Mouse (Mus musculus) layer of hippocampus, adult 8-10 months (tissue): ENCODE measurements around the gene C3. TPM values are rescaled to one million over a fixed set of nuclear protein-coding genes. Genes with fewer than 3 reads are reported as not detected.

Experiments
- DNase-seq, 2 experiments: peaks; one replicate each; pipeline ENCODE4 v3.0.0; 2022; ENCODE audit warnings: low spot score in 2 of 2
- total RNA-seq, 4 experiments: library from RNA; stranded (reverse); gene quantifications; 2 replicates each; pipeline ENCODE4 v1.2.4; 2022

The C3 gene
- total RNA-seq, 4 experiments from 2014 or later = 2.2 to 19.0 (median 8.9) TPM

DNA sequence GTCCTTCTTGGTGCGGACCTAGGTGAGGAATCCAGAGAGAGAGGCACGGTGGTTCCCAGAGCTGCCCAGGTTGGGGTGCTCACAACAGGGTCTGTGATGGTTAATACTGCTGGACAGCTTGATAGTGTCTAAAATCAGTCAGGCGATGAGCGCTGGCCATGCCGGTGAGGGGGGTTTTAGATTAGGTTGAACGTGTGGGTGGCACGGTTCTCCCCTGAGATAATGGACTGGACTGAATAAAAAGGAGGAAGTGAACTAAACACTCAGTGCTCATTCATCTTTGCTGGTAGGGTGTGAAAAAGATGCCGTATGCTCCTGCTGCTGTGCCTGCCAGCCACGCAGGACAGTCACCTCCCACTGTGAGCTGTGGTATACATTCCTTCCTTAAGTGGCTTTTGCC is 4.6 kb downstream of the C3 start:
- DNase-seq = no peak

DNA sequence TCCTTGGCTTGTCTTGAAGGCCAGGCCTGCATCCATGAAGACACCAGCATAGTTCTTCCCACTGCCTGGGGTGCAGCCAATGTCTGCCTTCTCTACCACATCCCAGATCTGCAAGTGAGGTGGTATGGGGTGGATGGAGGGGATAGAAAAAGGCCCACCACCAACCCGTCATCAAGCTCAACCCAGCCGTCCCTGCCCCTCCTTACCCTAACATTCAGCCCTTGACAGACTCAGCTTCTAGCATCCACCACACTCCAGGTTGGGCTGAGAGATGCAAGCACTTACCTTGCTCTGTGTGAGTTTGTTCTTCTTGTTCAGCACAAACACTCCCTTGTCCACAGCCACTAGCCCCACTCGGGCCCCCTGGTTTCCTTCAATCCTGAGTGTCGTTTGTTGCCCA is 6.0 kb downstream of the C3 start:
- DNase-seq = no peak

DNA sequence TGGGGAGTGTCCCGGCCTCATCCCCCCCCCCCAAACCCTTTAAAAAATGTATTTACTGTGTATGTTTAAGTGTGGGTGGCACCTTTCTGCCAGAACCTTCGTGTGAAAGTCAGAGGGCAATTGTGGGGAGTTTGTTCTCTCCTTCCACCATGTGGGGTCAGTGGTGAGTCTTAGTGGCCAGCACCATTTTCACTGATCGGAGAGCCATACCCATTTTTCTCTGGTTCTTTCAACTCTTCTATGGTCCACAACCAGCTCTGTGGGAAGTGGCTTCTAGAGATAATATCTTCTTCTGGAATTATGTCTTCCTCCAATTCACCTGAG is 8.1 kb downstream of the C3 start:
- DNase-seq = no peak

DNA sequence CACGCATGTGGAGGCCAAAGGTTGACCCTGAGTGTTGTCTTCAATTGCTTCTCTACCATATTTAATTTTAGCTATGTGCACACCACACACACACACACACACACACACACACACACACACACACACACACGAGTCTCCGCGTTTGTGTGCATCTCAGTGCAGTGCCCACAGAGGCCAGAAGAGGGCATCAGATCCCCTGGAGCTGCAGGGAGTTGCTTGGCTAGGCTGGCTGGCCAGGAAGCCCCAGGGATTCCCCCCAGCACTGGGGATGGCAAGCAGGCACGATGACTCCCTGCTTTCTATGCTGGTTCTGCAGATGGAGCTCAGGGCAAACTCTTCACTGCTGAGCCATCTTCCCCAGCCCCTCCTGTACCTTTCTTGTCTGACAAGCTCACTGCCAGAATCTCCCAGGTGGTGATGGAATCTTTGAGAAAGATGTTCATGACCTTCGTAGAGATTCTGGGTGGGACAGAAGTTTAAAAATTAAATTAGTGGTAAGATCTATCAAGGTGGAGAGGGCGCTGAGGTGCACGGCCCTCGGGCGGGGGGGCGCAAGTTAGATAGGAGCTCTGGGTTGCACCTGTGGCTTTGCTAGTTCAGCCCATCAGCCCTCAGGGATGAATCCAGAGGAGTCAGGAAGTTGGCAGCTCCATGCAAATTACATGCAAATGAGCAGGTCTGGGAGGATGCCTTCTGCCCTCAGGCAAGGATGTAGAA is 8.6 kb downstream of the C3 start:
- peak in 1 of 2 experiments; percentile 55 for DNase-seq

DNA sequence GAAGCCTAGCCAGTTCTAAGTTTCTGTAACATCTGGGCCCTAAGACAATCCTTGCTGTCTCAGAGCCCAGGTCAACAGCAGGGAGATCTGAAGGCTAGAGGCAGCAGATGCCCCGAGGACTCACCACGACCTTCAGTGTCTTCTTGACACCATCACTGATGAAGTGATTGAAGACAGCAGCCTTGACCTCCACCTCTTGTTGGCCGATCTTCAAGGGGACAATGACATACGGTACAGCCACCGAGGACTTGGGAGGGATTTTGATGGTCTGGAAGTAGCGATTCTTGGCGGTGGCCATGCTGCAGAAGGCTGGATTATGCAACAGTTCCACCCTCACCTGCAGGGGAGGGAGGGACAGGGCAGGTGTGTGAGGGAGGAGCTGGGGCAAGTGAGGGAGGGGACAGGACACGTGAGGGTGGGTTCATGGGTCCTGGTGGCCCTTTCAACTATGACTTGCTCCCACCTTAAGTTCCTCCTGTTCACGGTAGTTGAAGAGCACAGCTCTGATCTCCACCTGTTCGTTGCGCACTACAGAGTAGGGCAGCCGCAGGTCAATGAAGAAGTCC is 9.5 kb downstream of the C3 start:
- DNase-seq = no peak

DNA sequence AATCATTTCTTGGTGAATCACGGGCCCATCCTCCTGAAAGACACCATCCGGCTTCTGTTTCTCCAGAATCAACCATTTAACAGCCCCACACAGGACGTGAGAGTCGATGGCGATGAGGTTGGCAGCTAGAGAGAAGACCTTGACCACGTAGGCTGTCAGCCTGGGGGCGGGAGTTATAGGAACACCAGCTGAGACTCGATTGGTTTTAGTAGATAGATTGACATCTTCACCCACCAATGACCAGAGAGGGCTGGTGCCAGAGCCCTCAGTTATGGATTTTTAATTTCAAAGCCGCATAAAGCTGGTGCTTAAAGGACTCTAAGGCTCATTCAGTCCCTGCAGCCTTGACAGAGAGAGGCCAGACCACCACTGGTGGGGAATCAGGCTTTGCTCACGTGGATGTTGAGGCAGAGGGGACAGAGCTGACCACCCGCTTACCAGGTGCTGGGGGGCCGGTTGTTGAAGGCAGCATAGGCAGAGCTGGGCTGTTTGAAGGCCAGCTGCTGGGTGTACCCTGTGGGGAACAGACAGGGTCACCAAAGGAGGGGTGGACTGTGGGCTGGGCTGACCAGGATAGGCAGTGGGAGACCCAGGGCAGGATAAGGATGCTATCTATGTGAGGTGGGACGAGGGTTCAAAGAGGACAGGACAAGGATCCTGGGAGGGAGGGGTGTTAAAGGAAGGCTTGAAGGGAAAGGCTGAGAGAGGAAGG is 13.1 kb downstream of the C3 start:
- DNase-seq = no peak

DNA sequence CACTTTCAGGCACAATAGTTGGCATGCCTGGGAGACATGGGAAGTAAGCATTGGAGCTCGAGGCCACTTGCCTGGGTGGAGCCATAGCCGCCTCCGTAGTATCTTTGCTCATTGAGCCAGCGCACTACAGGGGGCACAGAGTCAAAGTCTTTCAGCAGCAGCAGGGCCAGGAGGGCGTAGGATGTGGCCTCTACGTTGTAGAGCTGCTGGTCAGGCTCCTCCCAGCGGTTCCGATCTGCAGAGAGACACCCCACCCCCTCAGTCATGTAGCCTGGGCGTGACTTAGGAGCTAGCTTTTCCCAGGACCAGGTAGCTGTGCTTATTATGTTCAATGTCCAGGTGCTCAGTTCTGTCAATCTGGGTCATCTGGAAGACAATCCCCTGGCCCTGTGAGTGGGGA is 16.4 kb downstream of the C3 start:
- DNase-seq = no peak

DNA sequence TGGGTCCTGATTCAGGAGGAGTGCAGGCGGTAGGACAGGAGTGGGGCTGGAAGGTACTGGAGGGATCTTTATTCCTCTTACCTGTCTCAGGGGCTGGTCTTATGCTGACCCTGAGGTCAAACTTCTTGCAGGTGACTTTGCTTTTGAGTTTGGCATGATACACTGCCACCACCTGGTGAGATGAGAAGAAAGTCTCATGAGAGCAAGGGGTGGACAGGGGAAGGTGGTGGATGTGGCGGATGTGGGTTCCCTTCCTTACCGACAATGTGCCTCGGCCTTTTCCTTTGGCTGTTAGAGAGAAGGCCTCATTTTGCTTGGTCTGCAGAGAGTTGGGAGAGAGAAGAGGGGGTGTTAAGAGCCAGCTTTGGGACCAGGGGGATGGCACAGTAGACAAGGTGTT is 18.6 kb downstream of the C3 start:
- DNase-seq = no peak

DNA sequence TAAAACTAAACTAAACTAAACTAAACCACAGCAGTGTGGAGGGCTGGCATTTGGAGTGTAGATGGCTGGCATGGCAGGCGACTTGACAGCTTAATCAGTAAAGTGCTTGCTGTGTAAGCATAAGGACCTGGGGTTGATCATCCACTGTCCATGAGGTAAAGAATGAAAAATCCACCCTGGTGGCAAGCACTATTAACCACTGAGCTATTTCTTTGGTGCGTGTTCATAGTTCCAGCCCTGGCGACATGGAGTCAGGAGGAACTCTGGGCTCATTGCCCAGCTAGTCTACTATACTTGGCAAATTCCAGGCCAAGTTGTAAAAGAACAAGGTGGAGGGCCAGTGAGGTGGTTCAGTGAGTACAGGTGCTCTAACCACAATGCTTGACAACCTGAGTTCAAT is 20.0 kb downstream of the C3 start:
- no peak for DNase-seq

DNA sequence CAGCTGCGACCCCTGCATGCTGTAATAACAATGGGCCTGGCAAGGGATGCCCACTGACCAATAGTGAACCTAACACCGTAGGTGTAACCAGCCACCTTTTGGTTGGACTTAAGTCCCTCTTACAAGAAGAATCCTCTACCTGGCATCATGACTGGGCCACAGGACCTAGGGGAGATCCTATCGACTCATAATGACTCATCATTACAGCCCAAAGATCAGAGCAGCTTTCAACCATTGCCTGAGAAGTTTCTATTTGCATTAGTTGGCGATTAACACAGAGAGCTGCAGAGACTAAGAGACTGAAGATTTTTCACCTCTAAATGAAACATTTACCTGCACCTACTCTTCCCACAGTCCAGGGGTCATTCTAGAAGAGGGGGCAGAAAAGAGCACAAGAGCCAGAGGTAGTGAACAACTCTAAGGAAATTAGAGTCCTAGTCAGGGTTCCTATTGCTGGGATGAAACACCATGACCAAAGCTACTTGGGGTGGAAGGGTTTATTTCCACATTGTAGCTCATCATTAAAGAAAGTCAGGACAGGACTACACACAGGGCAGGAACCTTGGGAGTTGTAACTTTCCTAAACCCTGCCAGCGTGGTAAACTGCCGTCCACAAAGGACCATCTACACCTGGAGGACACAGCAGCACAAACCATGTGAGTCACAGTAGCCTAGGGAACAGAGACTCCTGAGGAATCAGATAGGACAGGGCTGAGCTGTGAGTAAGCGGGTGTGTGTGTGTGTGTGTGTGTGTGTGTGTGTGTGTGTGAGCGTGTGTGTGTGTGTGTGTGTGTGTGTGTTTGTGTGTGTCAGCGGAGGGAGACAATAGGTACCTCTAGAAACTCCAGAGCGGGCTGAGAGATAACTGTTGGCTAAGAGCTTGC is 25.9 kb downstream of the C3 start:
- no peak for DNase-seq

DNA sequence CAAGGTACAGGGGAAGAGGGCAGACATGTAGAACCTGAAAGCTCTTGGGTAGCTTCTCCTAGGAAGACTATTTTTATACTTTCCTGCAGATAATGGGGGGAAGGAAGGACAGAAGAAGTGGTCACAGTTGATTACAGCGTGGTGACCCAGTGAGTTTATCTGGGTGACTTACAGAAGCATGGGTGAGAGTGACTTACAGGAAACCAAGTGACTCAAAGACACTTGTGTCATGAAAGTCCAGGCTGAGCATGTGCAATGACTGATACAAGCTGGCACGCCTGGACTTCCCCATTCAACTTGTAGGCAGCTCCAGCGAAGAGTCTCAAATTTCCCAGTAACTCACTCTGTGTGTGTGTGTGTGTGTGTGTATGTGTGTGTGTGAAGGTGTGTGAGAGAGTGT is 29.7 kb downstream of the C3 start:
- no peak for DNase-seq

DNA sequence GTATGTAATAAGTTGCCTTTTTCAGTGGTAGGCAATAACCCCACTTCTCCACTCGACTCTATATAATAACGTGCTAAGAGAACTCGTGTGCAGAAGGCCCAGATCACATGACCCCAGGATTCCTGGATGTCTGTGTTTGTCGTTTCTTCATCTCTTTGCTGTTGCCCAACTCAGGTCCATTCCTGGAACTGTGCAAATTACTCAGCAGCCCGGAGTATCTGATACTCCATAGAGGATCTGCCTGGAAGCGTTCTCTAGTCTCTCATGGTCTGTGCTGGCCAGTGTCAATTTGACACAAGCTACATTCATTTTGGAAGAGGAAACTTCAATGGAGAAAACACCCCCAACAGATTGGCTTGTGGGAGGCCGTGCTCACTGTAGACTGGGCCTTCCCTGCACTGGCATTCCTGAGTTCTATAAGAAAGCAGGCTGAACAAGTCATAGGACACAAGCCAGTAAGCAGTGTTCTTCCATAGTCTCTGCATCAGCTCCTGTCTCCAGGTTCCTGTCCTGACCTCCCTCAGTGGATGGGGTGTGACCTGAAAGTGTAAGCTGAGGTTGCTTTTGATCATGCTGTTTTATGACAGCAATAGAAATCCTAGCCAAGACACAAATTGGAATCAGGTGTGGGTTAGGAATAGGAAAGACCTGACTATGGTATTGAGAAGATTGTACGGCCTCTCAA is 32.5 kb downstream of the C3 start:
- DNase-seq = no peak

DNA sequence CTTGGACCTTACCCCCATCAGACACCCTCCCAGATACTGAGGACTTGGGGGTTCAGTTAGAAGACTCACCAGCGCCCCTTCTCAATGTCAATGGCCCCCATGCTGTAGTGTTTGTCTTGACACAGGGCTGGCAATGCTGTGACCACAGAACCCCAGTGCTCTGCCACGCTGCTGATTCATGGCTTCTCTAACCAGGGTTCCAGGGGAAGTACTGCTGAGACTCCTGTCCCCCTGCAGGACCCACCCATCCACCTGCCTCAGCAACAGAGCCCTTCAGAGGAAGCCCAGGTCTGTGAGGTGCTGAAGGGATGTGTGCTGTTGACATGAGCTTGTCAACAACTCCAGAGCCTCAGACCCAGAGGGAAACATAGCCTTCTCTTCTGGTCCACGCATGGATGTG is 33.2 kb downstream of the C3 start:
- DNase-seq = no peak

DNA sequence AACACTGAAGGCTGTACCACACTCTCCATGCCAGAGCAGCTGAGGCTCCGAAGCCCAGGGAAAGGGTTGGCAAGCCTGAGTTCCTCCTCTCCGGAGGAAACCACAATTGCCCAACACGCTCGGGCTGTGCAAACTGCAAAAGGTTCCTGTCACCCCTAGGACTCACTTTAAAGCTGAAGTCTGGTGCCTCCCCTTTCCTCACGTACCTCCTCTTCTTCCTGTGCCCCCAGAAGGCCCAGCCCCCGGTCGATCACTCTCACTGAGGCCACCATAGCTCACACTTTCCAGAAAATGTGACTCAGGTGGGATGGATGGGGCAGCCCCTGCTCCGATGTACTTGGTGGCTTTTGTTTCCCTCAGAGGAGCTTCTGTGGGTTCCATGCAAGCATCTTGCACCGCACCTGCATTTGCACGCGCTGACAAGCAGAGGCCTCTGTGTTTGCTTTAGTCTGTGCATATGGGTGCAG is 33.9 kb downstream of the C3 start, which contains the start of gene Tnfsf14:
Tnfsf14 (minus strand) TSS at position 137 of the 467 bp plus-strand sequence.
- DNase-seq = no peak

DNA sequence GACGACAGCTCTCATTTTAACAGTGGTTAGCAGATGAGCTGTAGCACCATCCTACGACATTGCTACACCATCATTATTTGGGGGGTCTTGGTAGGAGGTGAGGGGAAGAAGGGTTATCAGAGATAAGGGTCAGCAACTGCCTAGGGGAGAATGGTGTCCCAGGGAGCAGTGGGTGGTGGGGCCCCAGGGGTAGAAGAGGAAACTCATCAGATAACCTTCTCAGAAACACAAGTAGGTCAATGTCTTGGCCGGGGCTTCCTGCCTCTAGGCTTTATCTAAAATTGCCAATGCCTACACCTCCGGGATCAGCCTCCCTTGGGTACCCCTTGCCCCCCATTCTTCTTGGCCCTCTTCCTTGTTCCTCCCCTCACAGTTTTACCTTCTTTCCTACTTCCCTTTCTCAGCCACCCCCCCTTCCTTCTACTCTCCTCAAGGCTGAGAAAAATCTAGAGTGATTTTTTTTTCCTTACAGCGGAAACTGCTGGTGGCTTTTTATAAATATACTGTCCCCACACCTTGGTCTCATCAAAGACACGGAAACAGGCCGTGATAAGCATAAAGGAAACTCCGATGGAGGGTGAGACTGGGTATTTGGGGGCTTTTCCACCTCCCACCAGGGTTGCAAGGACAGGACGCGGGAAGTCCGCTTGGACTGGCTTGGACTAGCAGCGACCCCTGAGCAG is 39.3 kb downstream of the C3 start:
- DNase-seq = no peak

DNA sequence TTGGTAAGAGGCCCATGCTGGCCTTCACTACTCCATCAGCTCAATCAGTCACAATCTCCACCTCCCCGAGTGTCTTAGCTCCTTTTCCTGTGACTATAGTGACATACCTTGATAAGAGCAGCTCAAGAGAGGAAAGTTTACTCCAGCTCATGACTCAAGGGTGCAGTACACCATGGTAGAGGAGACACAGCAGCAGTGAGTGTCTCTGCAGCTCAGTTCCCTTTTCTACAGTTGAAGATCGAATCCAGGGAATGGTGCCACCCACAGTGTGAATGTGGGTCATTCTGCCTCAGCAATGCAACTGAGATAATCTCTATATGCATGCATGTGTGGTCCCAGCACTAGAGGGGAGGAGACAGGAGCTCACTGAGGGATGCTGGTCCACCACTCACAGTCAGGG is 42.3 kb downstream of the C3 start:
- DNase-seq = no peak

DNA sequence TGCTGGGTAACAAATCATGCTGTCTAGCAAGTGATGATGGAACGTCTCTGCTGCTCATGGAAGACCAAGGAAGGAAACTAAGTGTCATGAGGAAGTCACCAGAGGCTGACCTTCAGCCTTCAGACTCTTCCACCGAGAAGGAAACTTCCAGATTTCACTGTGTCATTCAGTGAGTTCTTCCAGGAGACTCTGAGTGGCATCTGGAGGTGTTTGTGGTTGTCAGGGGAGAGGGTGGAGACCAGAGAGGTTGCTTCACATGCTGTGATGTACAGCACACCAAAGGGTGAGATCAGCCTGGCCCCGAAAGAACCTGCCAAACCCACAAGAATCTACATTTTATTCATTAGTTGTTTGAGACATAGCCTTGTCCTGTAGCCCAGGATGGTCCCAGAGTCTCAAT is 45.1 kb downstream of the C3 start:
- DNase-seq = no peak

DNA sequence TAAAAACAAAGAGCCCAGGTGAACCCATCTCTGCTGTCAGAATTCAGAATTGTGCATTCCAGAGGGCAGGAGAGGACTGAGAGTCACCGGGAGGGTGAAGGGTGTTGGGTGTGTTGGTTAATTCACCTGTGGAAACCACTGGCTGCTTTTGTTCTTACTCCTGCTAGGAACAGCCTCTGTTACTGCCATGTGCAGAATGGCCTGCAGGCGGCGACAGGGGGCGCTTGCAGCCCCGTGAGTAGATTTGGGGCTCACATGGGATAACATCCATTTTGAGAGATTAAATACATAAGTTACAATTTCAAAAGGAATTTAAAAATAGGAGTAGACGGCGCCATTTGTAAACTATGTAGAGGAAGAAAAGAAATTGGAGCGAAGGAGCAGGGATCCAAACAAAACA is 47.6 kb downstream of the C3 start:
- no peak for DNase-seq

DNA sequence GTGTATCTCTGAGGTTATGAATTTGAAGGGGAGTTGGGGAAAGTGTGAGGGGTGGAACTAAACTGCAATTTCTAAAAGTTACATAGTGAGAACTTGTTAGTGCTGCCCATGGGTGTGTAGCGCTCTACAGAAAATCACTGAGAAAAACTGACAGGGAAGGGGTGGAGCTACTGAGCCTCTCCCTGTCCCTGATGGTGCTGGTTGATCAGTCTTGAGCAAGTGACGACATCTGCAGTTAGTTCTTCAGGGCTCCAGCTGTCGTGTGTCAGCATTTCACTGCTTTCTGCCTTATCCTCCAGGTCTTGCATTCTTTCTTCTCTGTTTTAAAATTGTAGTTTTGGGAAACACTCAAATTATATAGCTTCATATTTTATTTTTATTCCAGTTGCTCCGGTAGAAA is 54.6 kb downstream of the C3 start:
- DNase-seq = no peak

DNA sequence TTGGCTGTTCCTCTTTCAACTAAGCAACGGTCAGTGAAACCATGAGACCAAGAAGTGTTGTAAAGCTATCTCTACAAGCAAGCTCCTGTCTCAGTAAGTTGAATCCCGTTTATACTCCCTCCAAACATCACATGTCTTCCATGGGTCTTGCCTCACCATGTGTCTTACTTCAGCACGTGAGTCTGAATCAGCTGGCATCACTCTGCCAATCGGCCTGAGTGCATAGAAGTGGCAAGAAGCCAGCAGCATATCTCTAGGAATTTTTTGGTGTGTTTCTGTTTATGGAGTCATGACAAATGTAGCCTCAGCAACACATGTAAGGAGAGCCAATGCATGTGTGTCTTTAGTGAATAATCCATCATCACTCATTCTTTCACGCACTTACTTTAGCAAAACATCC is 55.6 kb downstream of the C3 start:
- no peak for DNase-seq
